Mouse (Mus musculus) liver, adult 2 months (tissue): Measurements from ENCODE around the gene Atrn.

Experiments
- CTCF ChIP-seq: fragments of 200-500 bp; IDR thresholded peaks from 2 replicates; pipeline ENCODE4 v1.5.1; 2011; ENCODE audit warnings: low read depth, low read length, control low read depth
- POLR2A ChIP-seq: fragments of 200-500 bp; IDR thresholded peaks from 2 replicates; pipeline ENCODE4 v1.6.1; 2011; ENCODE audit warnings: low read length, control low read depth; ENCODE audit not compliant: insufficient read depth; ENCODE audit errors: extremely low read depth

GRCm38 (mm10) chr2:131055631-131056030 lies 149.3 kb downstream of the Atrn start:
- peak; percentile 78 for TF ChIP-seq CTCF
- TF ChIP-seq POLR2A, result no peak
